Mouse (Mus musculus) spleen, adult 2 months (tissue): ENCODE data around the gene Uchl1.

Experiments
- CTCF ChIP-seq: fragments of 200-500 bp; IDR thresholded peaks from 2 replicates; pipeline ENCODE4 v1.5.1; 2011; ENCODE audit warnings: mild to moderate bottlenecking, inconsistent platforms; ENCODE audit not compliant: insufficient read depth, insufficient read length, insufficient replicate concordance; ENCODE audit errors: extremely low read depth
- POLR2A ChIP-seq: fragments of 200-500 bp; IDR thresholded peaks from 2 replicates; pipeline ENCODE4 v1.6.1; 2011; ENCODE audit warnings: low read depth, low read length, inconsistent platforms

DNA sequence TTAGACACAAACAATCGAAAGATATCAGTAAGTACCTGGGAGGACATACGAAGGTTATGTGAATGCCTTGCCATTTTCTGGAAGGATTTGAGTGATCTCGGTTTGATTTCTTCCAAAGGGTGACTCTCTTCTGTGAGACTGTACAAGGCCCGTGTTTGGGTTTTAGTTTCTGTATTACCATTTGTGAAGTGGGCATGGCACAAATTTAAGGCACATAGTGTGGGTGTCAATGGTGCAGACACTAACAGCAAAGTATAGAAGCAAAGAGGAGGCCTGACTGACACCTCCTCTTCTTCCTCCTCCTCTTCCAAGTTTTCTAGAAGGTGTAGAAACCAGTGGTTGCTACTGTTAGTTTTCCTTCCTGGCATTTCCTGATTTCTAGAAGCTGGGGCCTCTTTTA, 53.4 kb downstream of the Uchl1 start:
- TF ChIP-seq CTCF (no peak), POLR2A (no peak)
